Mouse (Mus musculus) gonadal fat pad, adult 2 months (tissue): ENCODE measurements at regions not wholly inside any gene's neighbourhood (a gene's known extent, or its start where the extent isn't known, plus 50 kb on each side); places are given as distances from the start of the nearest gene placed in this dataset.

Experiments used
- DNase-seq: peaks from one replicate; pipeline ENCODE4 v3.0.0-alpha.2; 2012; ENCODE audit warnings: low read depth

GRCm38 (mm10) chr2:73987441-73988105 is 76.4 kb upstream of the Atp5g3 start:
- no peak for DNase-seq

GRCm38 (mm10) chr2:73985911-73986250 is 74.8 kb upstream of the Atp5g3 start:
- no peak for DNase-seq

- no peak for DNase-seq
These were observed 74.2 kb upstream of the Atp5g3 start for GRCm38 (mm10) chr2:73985238-73985910.

GRCm38 (mm10) chr2:73983166-73983565 is 72.0 kb upstream of the Atp5g3 start:
- DNase-seq = no peak

- DNase-seq = no peak
These were observed 66.9 kb upstream of the Atp5g3 start for GRCm38 (mm10) chr2:73978072-73978471.

- no peak for DNase-seq
These were observed 62.6 kb upstream of the Atp5g3 start for GRCm38 (mm10) chr2:73973774-73974173.

- no peak for DNase-seq
These were observed 56.5 kb upstream of the Atp5g3 start for GRCm38 (mm10) chr2:73967618-73968017.

GRCm38 (mm10) chr2:73965595-73965994 is 54.5 kb upstream of the Atp5g3 start:
- no peak for DNase-seq
